Mouse (Mus musculus) olfactory bulb, adult 2 months (tissue): ENCODE data around the gene Dpt. TPM values are rescaled to one million over a fixed set of nuclear protein-coding genes. Genes with fewer than 3 reads are reported as not detected.

ENCODE experiments used
- H3K27ac ChIP-seq: fragments of 200-500 bp; 2 replicates; pipeline ENCODE4 v1.5.1; 2012; ENCODE audit warnings: low read depth, low read length; ENCODE audit not compliant: insufficient read depth
- H3K4me1 ChIP-seq: fragments of 200-500 bp; 2 replicates; pipeline ENCODE4 v1.6.1; 2012; ENCODE audit warnings: low read length; ENCODE audit not compliant: control insufficient read depth, insufficient read depth
- H3K4me3 ChIP-seq: fragments of 200-500 bp; 2 replicates; pipeline ENCODE4 v1.5.1; 2012; ENCODE audit warnings: mild to moderate bottlenecking, low read depth, low read length, moderate library complexity; ENCODE audit not compliant: insufficient read depth
- CTCF ChIP-seq: fragments of 200-500 bp; IDR thresholded peaks from 2 replicates; pipeline ENCODE4 v1.5.1; 2012; ENCODE audit warnings: low read depth, mild to moderate bottlenecking, low read length, moderate library complexity; ENCODE audit not compliant: insufficient read depth
- POLR2A ChIP-seq: fragments of 200-500 bp; IDR thresholded peaks from 2 replicates; pipeline ENCODE4 v1.6.1; 2012; ENCODE audit warnings: mild to moderate bottlenecking, low read depth, low read length, moderate library complexity; ENCODE audit not compliant: insufficient read depth
- WGBS: fragments of 180-500 bp; shearing (Covaris S2); methylation state at CpG from one replicate; pipeline ENCODE4 v1.1.7; 2018; 5-methylcytosine and 5-hydroxymethylcytosine counted together
- polyA plus RNA-seq: library from polyadenylated mRNA; stranded (reverse); fragments of >200 nt; gene quantifications from 2 replicates; pipeline ENCODE4 v1.2.4, GENCODE M21; 2012; ENCODE audit warnings: low replicate concordance; ENCODE audit not compliant: missing spikeins, insufficient read depth, insufficient read length

The Dpt gene
- polyA plus RNA-seq, 1 experiment: not detected

DNA sequence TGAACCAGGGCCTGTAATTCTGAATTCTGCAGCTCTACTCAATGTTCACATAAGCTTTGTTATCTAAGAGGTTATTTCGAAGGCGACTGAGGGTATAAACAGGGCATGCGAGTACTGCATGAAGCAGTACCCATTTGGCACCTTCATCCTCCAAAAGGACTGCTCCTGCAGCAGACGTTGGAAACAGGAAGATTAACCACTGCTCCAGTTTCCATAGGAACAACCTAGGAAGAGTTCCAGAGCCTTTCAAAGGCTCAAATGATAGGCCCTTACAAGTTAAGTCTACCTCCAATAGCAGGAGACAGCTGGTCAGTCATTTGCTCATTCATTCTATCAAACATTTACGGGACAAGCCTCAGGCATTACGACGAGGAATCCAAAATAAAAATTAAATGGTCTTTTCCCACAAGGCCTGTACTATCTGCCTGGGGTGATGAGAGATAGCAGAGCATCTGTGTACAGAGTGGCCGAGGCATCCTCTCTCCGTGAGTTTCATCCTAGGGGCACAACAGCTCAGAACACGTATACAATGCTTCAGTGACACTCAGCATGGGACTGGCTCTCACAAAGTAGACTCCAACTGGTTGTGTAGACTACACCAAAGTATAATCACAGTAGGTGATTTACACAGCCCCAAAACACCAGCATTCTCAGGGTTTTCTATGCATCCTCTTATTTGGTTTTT is 8.4 kb downstream of the Dpt start:
- TF ChIP-seq CTCF: no peak
- no peak for TF ChIP-seq POLR2A
- WGBS: 60% methylated on average over 10 of the region's 10 CpGs
- Histone ChIP-seq H3K27ac (no peak overlapping the region), H3K4me3 (no peak overlapping the region), H3K4me1 (no peaks in the 10 kb centered on the region)

DNA sequence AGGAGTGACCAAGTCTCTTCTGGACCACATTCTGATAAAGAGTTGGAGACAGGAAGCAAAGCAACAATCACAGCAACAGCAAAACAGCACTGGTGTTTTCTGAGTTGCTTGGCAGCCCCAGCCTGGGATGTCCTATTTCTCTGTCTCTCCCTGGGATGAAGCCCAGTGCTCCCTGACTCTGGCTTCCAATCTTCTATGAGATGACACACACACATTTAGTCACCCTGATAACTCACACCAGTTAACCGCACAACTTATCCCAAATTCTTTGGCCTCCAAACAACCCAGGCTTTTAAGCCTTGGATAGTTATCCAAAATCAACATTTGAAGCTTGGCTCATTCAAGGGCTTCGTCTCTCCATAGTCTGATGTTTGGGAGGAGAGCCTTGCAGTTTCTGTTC is 12.9 kb downstream of the Dpt start:
- no peak overlapping the region for H3K27ac ChIP-seq
- TF ChIP-seq POLR2A (no peak), CTCF (no peak)
- no peak overlapping the region for H3K4me3 ChIP-seq
- peaks cover 3% of the 10 kb centered on the region for H3K4me1 ChIP-seq
- WGBS: 64% methylated on average over 2 of the region's 2 CpGs

DNA sequence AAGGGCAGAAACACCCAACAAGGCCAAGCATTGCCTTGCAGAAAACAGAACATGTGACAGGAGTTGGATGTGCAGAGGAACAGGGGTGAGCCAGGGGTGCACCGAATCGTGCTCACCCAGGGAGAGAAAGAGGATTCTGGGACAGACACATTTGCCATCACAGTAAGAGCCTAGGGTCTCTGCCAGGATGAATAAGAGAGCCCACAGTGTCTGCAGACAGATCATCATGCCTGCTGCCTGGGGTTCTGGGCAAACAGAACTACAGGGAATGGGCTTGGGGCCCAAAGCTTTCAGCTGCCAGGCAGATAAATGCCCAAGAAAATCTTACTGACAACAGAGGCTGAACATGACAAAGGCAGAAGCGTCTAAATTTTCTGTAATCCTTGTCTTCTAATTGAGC is 14.9 kb downstream of the Dpt start:
- Histone ChIP-seq H3K27ac (no peak overlapping the region), H3K4me3 (no peak overlapping the region), H3K4me1 (peaks cover 3% of the 10 kb centered on the region)
- TF ChIP-seq CTCF: no peak
- no peak for TF ChIP-seq POLR2A
- 51% methylated on average over 3 of the region's 3 CpGs for WGBS

DNA sequence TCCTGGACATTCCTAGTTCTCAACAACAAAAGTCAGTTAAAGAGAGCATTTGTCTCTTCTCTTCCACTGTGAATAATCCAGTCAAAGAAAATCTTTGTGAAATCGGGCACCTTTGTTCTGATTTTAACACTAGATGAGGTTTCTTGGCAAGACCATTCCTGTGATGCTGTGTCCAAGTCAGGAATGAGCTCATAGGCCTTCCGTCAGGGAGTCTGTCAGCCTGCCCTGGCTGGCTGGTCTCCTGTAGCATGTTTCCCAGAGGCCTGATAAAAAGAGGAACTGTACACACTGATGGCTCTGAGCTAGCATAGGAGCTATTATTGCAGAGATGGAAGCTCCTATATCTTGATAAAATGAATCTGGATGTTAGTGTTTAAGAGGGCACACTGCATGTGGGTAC is 17.8 kb downstream of the Dpt start:
- WGBS: 43% methylated on average over 2 of the region's 2 CpGs
- no peak for TF ChIP-seq POLR2A
- Histone ChIP-seq H3K4me3 (no peak overlapping the region), H3K27ac (no peak overlapping the region), H3K4me1 (peaks cover 3% of the 10 kb centered on the region)

DNA sequence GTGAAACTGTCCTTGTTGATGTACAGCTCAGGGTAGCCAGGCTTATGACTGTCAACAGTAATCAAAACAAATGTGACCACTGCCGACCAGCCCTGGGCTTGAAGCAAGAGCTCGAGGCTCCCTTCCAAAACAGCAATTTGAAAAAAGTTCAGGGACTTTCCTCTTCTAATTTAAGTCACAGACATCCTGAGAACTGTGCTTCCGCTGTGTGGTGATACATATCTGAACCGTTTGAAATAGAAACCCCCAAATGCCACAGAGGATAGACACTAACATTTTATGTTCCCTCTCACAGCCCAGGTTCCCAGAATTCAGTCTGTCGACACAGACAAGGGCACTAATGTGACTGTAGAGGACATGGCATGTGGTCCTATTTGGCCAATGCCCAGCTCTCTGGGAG is 18.9 kb downstream of the Dpt start:
- no peak overlapping the region for H3K27ac ChIP-seq
- H3K4me3 ChIP-seq: no peak overlapping the region
- peaks cover 3% of the 10 kb centered on the region for H3K4me1 ChIP-seq
- no peak for TF ChIP-seq CTCF
- TF ChIP-seq POLR2A: no peak
- WGBS: 64% methylated on average over 5 of the region's 5 CpGs

DNA sequence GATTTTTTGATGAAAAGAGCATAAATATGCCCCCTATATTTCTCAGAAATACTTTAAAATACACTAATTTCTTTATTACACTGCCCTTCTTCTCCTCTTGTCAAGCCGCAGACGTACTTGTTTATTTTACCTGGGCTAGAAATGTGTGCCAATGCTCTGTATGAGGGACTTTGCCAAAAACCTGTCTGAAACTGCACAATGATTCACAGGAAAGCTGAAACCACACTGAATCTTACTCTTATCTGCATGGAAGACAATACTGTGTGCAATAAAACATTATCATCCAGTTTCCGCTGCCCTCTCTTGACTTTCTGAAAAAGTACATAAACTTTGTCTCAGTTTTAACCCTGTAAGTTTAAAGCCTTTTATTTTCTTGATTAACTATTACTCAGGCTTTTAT is 20.9 kb downstream of the Dpt start:
- TF ChIP-seq POLR2A (no peak), CTCF (no peak)
- no peak overlapping the region for H3K27ac ChIP-seq
- no peak overlapping the region for H3K4me3 ChIP-seq
- 85% methylated on average over 3 of the region's 3 CpGs for WGBS
- H3K4me1 ChIP-seq: no peaks in the 10 kb centered on the region

DNA sequence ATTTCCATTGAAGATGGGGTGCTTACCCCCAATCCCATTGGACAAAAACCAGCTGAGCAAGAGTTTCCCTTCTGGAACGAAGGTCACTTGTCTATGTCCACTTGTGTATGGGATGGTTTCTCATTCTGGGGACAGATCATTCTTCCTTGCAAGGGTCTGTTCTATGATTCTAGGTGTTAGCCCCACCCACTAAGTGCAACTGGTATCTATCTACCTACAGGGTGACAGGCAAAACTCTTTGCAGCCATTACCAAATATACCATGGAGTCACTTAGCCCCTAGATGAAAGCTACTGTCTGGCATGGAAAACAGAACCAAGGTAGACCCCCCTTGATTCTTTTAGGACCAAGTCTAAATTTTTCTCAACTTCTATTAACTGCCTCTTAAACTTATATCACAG is 24.9 kb downstream of the Dpt start:
- Histone ChIP-seq H3K27ac (no peak overlapping the region), H3K4me1 (no peaks in the 10 kb centered on the region), H3K4me3 (no peak overlapping the region)
- no peak for TF ChIP-seq CTCF
- no peak for TF ChIP-seq POLR2A
- 85% methylated on average over 1 of the region's 1 CpGs for WGBS

DNA sequence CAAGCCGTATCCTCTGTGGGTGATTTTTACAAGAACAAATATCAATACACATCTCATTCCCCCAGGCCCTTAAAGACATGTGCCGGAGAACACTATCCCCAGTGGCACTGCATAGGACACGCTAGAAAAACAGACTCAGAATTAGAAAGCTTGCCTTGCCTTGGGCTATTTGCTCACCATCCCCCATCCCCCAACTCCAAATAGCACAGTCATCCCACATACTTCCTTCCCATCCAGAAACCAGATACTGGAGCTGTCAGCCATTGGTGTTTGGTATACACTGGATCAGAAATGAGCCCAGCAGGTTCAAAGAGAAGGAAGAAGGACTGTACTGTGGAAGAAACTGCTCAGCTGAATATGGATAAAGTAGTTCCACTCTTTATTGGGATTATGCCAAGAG is 25.4 kb downstream of the Dpt start:
- no peak for TF ChIP-seq CTCF
- no peak for TF ChIP-seq POLR2A
- H3K4me1 ChIP-seq: no peaks in the 10 kb centered on the region
- WGBS: 61% methylated on average over 3 of the region's 3 CpGs
- no peak overlapping the region for H3K27ac ChIP-seq
- H3K4me3 ChIP-seq: no peak overlapping the region

DNA sequence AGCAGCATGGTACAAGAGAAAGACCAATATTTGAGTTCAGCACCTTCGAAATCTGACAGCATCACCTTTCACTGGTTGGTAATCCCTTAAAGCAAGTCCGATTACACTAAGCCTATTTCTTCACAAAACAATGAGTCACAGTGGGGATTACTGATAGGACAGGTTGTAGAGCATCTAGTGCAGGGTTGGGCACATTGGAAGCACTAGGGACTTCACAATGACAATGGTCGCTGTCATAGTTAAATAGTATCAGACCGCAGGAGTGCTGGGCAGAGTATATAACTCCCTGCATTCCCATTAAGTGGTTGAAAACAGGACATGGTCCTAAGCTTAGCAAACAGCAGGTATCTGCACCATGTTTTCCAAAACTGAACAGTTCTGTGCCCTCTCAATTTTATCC is 25.8 kb downstream of the Dpt start:
- H3K4me3 ChIP-seq: no peak overlapping the region
- 74% methylated on average over 4 of the region's 4 CpGs for WGBS
- no peak overlapping the region for H3K27ac ChIP-seq
- no peaks in the 10 kb centered on the region for H3K4me1 ChIP-seq
- TF ChIP-seq CTCF (no peak), POLR2A (no peak)

DNA sequence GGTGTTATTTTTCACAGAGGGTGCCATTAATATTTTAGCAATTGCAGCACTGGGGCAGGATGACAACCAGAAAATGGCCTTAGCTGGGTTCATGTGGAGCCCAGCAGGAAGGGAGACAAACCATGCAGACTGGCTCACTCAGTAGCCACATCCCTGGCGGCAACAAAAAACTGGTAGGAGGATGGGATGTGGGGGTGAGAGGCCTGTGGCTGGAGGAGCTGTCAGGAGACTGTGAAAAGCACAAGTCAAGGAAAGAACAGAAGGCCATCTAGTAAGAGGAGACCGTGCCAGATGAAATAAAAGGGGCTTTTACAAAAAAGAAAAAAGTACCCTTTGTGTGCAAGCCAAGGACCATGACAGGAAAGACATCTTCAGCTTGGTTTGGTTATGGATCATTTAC is 28.5 kb downstream of the Dpt start:
- 68% methylated on average over 2 of the region's 2 CpGs for WGBS
- Histone ChIP-seq H3K27ac (no peak overlapping the region), H3K4me1 (no peaks in the 10 kb centered on the region), H3K4me3 (no peak overlapping the region)
- no peak for TF ChIP-seq CTCF
- TF ChIP-seq POLR2A: no peak
